Mouse (Mus musculus) fat pad, adult 2 months (tissue): ENCODE data around the gene Zmym4.
"Not testable (repeated sequence)": the region's sequence is repeated elsewhere in the genome, so short reads cannot be mapped to it uniquely, and the experiment has no call there.

ENCODE experiments used
- DNase-seq: peaks from one replicate; pipeline ENCODE4 v3.0.0-alpha.2; 2011; ENCODE audit warnings: low read depth, low spot score; ENCODE audit errors: extremely low read depth

Gene Zmym4

DNA sequence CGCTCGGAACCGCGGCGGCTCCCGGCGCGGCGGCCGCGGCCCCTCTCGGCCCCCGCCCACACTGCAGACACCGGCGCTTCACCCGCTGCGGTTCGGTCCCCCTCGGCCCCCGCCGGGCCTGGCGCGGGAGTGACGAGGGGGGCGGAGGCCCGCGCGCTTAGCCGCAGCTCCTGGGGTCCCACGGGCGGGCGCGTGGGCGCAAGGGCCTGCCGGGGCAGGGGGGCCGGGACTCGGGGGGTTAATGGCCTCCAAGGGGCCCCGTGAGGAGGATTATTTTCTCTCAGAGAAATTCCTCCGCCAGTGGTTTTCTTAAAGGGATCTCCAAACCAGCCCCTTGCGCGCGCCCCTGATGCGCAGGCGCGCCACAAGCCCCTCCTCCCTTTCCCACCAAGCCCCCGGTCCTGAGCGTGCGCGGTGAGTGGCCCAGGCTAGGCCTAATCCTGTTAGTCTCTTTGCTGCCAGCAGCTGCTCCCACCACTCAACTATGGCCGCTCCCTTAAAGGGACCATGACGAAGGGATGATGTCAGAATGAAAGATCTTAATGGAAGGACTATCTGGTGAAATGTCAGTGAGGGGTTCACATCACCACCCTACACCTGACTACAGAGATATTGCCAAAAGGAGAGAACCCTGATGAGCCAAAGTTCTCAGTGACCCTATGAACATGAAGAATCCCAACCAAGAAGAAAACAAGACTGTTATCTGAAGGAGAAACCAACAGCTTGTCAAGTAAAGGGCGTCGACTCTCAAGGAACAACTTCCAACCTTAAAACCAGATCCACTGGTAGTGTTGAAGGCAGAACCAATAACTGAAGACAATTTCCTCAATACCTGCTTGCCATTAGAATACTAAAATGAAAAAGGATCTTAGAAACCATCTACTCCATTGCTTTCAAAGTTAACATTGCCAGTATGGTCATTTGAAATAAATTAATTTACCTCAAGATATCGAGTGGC lies at the start of gene Zmym4:
Gene Zmym4, minus strand, starts transcription at position 272 of the 958 bp plus-strand sequence.
- no peak for DNase-seq

DNA sequence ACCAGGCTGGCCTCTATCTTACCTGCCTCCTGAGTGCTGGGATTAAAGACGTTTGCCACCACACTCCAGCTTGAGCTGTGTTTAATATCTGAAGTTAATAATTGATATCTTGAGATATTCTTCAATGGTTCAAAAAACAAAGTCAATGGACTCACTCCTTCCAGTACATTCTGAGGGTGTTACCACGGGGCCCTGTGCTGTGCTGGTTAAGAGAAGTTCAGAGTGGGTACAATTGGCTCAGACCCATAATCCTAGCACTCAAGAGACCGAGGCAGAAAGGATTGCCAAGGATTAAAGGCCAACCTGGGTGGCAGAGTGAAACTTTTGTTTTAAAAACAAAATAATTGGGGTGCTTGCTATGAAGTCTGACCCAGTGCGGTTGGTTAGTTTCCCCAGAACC lies 48.4 kb upstream of the Zmym4 start:
- DNase-seq: no peak

DNA sequence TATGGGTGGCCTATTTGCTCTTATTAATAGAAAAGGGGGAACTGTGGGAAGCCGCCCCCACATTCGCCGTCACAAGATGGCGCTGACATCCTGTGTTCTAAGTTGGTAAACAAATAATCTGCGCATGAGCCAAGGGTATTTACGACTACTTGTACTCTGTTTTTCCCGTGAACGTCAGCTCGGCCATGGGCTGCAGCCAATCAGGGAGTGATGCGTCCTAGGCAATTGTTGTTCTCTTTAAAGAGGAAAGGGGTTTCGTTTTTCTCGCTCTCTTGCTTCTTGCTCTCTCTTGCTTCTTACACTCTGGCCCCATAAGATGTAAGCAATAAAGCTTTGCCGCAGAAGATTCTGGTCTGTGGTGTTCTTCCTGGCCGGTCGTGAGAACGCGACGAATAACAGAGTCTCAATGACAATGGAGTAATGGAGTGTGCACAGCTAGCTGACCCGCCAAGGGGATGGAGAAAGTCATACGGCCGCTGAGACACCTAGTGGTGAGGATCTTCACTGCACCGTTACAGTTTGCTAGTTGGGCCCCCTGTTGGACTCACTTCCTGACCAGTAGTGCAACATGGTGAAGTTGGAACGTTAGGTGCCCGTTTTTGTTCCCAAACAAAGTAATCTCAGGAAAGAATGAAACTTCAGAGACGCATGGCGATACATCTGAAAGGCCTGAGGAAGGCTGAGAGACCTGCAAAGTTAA lies 47.5 kb upstream of the Zmym4 start:
- DNase-seq: not testable (repeated sequence)

DNA sequence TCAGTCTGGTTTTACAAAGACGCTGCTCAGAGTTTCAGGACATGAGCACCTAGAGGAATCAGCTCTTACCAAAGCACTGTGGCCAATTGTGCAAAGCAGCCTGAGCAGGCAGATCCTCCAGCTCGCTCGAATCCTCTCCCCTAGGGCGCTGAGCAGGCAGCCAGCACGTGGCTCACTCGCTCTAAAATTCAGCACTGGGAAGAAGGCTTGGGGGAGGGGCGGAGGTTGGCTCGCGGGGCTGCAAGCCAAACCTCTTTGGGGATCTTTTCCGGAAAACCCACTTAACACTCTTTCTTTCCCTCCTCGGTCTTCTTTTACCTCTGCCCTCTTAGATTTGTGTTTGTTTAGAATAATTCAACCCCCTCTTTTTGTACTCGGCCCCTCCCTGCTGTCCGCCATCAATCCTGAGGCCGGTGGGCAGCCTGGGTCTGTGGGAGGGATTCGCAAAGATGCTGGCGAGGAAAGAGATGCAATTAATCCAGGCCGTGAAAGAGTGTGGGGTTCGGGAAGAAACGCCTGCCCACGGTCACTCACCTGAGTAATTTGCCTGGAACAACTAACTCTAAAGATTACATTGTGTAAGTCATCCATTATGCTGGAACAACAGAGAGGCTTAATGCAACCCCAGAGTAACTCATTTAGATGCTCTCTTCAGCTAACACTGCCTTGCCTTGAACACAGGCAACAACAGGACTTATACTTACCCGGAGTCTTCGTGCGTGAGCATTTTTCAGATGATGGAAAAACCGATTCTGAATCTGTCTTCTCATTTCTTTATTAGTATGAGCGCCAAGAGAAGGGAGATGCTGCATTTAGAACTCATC lies 37.4 kb upstream of the Zmym4 start:
- no peak for DNase-seq

DNA sequence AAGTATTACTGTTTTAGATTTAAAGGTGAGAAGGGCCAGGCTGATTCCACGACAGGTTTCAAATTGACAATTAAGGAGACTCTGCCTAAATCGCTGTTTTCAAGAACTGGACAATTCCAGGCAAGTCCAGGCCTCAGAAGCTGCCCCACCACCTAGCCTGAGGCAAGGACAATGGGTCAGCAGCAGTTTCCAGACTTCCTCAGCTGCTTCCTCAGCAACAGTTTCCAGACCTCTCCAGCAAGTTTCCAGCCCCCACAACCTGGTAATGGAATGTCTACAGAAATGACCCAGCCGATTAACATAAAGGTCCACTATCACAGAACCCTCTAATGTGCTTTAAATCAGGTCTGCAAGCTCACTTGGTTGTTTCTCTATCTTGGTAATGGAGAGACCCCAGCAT lies 36.4 kb upstream of the Zmym4 start:
- no peak for DNase-seq

DNA sequence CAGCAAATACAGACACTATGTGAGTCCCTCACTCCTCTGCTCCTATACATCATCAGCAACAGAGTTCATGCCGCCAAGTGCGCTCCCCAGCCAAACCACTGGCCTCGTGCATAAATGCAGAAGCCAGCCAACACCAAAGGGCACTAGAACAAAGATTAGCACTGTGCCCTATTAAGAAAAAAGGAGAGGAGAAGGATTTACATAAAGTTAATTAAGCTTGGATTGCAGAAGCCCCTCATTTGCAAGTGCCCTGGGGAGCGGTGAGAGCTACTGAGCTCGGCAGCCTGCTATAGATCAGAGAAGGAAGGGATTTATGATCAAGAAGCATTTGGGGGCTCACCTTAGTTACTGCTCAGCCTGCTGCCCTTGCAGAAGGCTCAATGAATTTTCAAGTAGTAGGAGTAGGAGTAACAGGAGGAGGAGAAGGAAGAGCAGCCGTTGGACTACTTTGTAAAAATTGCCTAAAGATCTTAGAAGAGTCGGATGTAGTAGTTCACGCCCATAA lies 32.7 kb upstream of the Zmym4 start:
- no peak for DNase-seq

DNA sequence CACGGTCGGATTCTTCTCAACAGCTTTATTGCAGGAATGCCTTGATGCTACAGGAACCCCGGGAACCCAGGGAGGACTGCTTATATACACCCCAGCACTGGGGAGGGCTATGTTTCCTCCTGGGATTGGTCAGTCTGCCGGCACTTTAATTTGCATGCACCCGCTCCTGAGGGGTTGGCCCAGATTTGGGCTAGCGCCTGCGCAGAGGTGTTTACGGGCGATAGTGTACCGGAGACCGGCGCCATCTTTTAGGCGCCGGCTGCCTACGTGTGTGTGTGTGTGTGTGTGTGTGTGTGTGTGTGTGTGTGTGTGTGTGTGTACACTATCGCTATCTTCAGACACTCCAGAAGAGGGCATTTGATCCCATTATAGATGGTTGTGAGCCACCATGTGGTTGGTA lies 31.4 kb upstream of the Zmym4 start:
- DNase-seq: not testable (repeated sequence)

DNA sequence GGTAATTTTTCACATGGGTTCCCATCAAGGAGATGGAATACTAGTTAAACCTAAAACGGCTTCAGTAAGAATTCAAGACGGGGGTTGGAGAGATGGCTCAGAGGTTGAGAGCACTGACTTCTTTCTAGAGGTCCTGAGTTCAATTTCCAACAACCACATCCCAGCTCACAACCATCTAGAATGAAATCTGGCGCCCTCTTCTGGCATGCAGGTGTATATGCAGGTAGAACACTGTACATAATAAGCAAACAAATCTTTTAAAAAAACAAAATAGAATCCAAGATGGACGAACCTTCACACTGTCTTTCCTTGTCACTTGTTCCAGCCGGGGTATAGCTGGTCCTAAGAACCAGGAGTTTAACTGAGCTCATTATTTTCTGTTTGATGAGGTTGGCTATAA lies 24.4 kb upstream of the Zmym4 start:
- DNase-seq: no peak

DNA sequence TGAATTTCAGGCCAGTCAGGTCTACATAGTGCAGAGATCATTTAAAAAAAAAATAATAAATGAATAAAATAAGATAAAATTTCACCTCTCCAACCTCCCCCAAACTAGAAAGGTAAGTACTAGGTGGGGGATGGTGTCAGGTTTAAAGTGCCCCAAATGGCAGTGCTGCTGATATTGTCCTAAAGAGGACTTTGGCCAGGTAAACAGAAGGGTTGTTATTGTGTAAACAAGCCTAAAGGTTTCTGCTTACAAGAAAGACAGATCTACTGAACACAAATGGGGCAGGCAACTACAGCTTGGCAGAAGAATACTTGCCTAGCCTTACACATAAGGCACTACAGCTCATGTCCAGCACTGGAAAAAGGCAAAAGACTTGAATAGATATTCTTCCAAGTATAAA lies 22.6 kb upstream of the Zmym4 start:
- DNase-seq: no peak

DNA sequence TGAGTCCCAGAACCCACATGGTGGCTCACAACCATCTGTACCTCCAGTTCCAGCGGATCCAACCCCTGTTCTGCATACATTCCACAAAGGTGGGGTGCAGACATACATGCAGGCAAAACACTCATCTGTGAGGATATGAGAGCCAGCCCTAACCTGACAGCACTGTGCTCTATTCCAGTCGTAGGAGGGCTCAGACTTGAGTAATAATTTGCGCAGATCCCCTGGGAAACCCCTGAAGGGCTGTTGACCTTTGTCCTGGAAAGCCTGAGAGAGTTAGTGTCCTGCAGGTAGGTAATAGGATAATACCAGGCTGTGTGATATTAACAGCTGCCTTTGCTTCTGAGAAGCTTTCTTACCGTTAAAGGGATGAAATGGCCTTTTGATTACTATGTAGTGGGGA lies 20.6 kb upstream of the Zmym4 start:
- no peak for DNase-seq

DNA sequence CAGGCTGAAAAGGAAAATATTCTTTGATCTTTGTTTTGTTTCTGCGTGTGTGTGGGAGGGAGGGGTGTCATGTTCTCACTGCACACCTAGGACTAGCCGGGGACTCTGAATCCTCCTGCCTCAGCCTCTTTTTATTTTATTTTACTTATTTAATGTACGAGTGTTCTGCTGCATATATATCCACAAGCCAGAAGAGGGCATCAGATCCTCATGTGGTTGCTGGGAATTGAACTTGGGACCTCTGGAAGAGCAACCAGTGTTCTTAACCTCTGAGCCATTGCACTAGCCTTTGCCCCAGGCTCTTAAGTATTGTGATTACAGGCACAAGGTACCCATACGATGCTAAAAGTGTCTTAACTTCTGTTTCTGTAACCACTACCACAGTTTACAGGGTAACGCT lies 18.8 kb upstream of the Zmym4 start:
- no peak for DNase-seq

DNA sequence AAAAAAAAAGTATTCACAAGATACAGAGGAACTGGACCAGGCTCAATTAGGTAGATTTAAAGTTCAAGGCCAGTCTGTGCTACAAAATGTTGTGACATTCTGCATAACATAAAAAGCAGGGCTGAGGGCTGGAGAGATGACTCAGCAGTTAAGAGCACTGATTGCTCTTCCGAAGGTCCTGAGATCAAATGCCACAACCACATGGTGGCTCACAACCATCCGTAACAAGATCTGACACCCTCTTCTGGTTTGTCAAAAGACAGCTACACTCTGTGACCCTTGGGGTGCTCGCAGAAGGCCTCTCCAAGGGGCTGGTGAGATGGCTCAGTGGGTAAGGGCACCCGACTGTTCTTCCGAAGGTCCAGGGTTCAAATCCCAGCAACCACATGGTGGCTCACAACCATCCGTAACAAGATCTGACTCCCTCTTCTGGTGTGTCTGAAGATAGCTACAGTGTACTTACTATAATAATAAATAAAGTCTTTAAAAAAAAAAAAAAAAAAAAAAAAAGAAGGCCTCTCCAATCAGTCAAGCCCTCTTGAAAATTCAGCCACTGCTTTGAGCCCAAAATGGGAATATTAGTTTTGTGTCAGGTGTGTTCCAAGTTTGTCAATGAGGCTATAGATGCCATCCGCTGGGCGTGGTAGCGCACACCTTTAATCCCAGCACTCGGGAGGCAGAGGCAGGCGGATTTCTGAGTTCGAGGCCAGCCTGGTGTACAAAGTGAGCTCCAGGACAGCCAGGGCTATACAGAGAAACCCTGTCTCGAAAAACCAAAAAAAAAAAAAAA lies 16.0 kb upstream of the Zmym4 start:
- not testable (repeated sequence) for DNase-seq

DNA sequence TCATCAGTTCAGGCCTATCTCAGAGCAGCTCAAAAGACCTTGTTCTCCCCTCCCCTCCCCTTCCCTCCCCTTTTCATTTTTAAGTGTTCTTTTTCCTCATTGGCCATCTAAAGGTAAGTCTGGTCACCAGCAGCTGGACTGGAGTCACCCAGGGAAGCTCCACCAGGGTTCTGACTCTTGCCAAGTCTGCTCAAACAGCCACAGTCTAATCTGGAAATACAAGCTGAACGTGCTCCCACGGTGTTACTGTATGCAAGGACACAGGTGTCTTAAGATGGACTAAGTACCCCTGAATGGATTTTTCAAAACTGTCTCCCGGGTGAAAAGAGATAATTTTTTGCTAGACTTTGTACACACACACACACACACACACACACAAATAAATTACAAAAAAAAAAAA lies 15.4 kb upstream of the Zmym4 start:
- peak; percentile 70 for DNase-seq

DNA sequence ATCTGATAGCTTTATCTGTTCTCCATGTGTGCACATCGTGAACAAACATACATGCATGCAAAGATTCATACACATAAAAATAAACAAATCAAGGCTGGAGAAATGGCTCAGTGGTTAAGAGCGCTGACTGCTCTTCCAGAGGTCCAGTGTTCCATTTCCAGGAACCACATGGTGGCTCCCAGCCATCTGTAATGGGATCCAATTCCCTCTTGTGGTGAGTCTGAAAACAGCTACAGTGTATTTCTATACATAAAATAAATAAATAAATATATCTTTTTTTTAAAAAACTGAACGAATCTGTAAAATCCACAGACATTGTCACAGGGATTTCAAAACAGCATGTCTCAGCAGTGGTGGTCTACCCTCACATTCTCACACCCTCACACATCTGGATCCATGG lies 10.8 kb upstream of the Zmym4 start:
- DNase-seq: no peak

DNA sequence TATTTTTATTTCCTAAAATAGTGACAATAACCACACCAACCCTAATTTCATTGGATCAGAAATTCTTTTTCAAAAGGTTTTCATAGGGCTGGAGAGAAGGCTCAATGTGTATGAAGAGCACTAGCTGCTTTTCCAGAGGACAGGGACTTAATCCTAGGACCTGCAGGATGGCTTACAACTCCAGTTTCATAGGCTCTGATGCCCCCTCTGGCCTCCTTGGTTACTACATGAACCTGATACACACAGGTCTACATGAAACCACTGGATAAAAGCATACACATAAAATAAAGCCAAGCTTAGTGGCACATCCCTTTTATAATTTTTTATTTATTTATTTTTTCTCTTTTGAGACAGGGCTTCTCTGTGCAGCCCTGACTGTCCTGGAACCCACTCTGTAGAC lies 9.5 kb upstream of the Zmym4 start:
- DNase-seq: no peak

DNA sequence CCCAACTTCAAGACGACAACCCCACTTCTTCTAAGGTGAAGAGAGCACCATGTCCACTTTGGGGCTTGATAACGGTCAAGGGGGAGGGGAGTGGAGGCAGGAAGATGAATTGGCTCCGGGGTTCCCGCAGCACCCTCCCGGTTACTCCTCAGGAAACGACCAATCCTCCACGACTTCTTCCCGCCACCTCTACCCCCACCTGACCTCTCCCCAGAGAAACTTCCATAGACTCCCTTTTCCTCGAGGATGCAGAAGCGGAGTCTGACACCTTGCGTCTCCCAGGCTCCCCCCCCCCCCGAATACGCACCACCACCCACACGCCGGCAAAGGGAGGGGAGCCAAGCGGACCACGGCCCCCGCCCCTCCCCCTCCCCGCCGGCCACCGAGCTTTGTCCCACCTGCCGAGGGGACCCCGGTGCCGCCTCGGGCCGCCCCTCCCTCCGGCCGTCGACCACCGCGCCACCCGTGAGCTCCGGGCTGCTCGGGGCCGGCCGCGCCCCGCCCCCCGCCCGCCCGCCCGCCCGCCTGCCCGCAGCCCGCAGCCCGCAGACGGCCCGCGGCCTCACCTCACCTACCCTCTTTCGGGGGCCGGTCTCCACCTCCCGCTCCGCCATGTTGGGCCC lies 583 bp downstream of the Zmym4 start:
- DNase-seq: no peak

DNA sequence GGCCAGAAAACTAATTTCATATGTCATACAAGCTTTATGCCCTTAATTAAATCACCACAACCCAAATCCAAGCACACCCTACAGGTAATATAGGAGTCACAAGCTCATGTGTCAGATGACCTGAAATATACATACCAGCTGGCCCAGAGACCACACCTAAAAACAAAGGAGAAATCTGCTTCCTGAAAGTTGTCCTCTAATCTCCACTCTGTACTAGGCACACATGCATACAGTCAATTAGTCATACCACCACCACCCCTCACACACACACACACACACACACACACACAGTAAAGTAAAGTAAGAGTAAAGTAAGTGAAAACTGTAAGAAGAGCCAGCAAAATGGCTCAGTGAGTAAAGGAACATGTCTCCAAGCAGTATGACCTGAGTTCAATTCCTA lies 9.3 kb downstream of the Zmym4 start:
- DNase-seq: no peak

DNA sequence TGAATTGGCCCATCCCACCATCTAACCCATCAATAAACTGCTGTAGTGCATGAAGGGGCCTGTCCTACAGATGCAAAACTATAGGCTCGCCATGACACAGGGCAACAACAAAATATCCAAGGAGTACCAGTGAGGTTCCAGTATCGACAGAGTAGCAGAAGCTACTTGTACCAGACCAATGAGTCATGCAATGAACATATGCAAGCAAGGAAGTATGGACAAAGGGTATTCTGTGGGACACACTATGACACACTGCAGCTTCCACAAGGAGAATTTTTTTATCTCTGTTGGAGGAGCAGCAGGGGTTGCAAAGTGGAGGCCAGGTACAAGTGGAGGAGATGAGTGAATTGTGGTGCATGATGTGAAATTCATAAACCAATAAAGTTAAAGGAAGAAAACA lies 9.7 kb downstream of the Zmym4 start:
- DNase-seq: no peak

DNA sequence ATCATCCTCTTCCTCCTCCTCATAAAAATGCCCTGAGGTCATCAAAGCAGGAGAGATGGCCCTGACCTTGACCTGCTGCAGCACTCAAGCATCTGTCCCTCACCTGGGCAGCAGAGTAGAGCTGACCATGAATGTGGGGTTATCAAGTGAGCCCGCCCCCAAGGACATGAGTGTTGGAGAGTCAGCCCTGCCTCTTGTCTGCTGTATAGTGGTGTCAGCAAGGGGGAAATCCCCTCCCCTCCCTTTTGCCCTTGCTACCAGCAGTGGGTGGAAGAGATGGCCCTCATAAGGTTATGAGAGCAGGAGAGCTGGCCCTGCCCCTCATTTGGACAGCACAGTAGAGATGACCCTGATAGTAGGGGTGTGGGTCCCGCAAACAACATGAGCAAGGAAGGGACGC lies 10.5 kb downstream of the Zmym4 start:
- DNase-seq: no peak

DNA sequence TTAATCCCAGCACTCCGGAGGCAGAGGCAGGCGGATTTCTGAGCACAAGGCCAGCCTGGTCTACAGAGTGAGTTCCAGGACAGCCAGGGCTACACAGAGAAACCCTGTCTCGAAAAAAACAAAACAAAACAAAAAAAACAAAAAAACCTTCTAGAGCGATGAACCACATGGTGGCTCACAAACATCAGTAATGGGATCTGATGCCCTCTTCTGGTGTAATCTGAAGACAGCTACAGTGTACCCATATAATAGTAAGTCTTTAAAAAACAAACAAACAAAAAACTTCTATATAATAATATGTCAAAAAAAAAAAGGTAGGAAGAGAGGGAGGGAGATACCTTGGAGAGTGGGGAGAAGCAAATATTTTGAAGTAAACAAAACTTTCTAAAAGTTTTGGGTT lies 17.1 kb downstream of the Zmym4 start:
- not testable (repeated sequence) for DNase-seq
